Mouse (Mus musculus) liver, embryonic 14.5 days (tissue): ENCODE data around the gene Olfr263. TPM values are rescaled to one million over a fixed set of nuclear protein-coding genes. Genes with fewer than 3 reads are reported as not detected.

Experiments used
- ATAC-seq: fragments of 200-750 bp; cut with Nextera tagmentation; 2 replicates; pipeline ENCODE4 v1.8.0; 2017; ENCODE audit warnings: moderate number of reproducible peaks, mild to moderate bottlenecking, moderate library complexity; ENCODE audit not compliant: insufficient read depth
- DNase-seq, 3 experiments: peaks; one replicate each; pipeline ENCODE4 v3.0.0-alpha.2; 2012 to 2013; ENCODE audit warnings: low read depth in 3 of 3, low spot score in 3 of 3
- H3K27ac ChIP-seq: fragments of 300-500 bp; sonication (generic); 2 replicates; pipeline ENCODE4 v1.5.1; 2014; ENCODE audit warnings: moderate library complexity, mild to moderate bottlenecking, control low read depth, inconsistent platforms
- H3K27me3 ChIP-seq: fragments of 300-500 bp; sonication (generic); 2 replicates; pipeline ENCODE4 v1.6.1; 2014; ENCODE audit warnings: mild to moderate bottlenecking, low read length, moderate library complexity; ENCODE audit not compliant: control insufficient read depth, insufficient read depth
- H3K36me3 ChIP-seq: fragments of 300-500 bp; sonication (generic); replicated peaks from 2 replicates; pipeline ENCODE4 v1.6.1; 2014; ENCODE audit warnings: low read depth; ENCODE audit not compliant: control insufficient read depth, insufficient read depth
- H3K4me1 ChIP-seq, 2 experiments: fragments of 200-500 bp in 1 of 2; fragments of 300-500 bp in 1 of 2; sonication (generic) in 1 of 2; replicated peaks; 2 replicates each; pipeline ENCODE4 v1.6.1; 2012 to 2014; ENCODE audit warnings: antibody characterized with exemption in 1 of 2, inconsistent platforms in 1 of 2, low read length in 1 of 2; ENCODE audit not compliant: control insufficient read depth in 2 of 2, insufficient read depth in 2 of 2
- H3K4me2 ChIP-seq: fragments of 300-500 bp; sonication (generic); 2 replicates; pipeline ENCODE4 v1.6.1; 2014; ENCODE audit warnings: low read depth, mild to moderate bottlenecking, control low read depth, moderate library complexity
- H3K4me3 ChIP-seq, 2 experiments: fragments of 200-500 bp in 1 of 2; fragments of 300-500 bp in 1 of 2; sonication (generic) in 1 of 2; 2 replicates each; pipeline ENCODE4 v1.5.1; 2012 to 2014; ENCODE audit warnings: low read depth in 2 of 2, low read length in 2 of 2, mild to moderate bottlenecking in 2 of 2, control low read depth in 1 of 2, inconsistent platforms in 1 of 2, moderate library complexity in 1 of 2; ENCODE audit not compliant: insufficient read depth in 1 of 2
- H3K9ac ChIP-seq: fragments of 300-500 bp; sonication (generic); replicated peaks from 2 replicates; pipeline ENCODE4 v1.6.1; 2014; ENCODE audit warnings: mild to moderate bottlenecking, control low read depth, moderate library complexity
- H3K9me3 ChIP-seq: fragments of 300-500 bp; sonication (generic); 2 replicates; pipeline ENCODE4 v1.6.1; 2016; ENCODE audit warnings: low read length, mixed read lengths; ENCODE audit not compliant: control insufficient read depth
- CTCF ChIP-seq: IDR thresholded peaks from 2 replicates; pipeline ENCODE4 v1.5.1; 2016; ENCODE audit warnings: antibody characterized with exemption, low read depth, control low read depth
- EP300 ChIP-seq: IDR thresholded peaks from 2 replicates; pipeline ENCODE4 v1.6.1; 2016; ENCODE audit warnings: antibody characterized with exemption, low read depth
- WGBS: fragments of 180-500 bp; shearing (Covaris S2); extraction: QIAGEN DNeasy Blood & Tissue Kit; methylation state at CpG from one replicate; pipeline ENCODE4 v1.1.7; 2014; ENCODE audit not compliant: insufficient replicate concordance; 5-methylcytosine and 5-hydroxymethylcytosine counted together
- polyA plus RNA-seq, 2 experiments: library from polyadenylated mRNA; depleted of rRNA in 1 of 2; stranded (reverse) in 1 of 2; unstranded in 1 of 2; fragments of >200 nt; fragmentation: Nextera tagmentation in 1 of 2; extraction: Ambion mirVana in 1 of 2; gene quantifications; 2 replicates each; pipeline versions ENCODE4 v1.2.1 to v1.2.3; 2012 to 2014

Gene Olfr263
- polyA plus RNA-seq, 2 experiments = not detected

GRCm38 (mm10) chr13:21166936-21167909, 37.8 kb downstream of the Olfr263 start:
- ATAC-seq (peak; percentile 40), DNase-seq (peak in 1 of 3 experiments; percentile 71)
- Histone ChIP-seq H3K27ac (no peak overlapping the region), H3K4me1 (peaks cover 8 to 12% of the 10 kb centered on the region in 2 experiments), H3K4me3 (peak overlapping the region; percentile 73 to 77), H3K36me3 (no peaks in the 10 kb centered on the region), H3K4me2 (peak overlapping the region; percentile 99), H3K27me3 (no peaks in the 10 kb centered on the region; the same call in 1 of the 2 replicates), H3K9ac (peak overlapping the region; percentile 64), H3K9me3 (no peaks in the 10 kb centered on the region)
- WGBS = 1% methylated on average over 27 of the region's 27 CpGs
- TF ChIP-seq EP300 (no peak; the same call in 1 of the 2 replicates), CTCF (no peak)

DNA sequence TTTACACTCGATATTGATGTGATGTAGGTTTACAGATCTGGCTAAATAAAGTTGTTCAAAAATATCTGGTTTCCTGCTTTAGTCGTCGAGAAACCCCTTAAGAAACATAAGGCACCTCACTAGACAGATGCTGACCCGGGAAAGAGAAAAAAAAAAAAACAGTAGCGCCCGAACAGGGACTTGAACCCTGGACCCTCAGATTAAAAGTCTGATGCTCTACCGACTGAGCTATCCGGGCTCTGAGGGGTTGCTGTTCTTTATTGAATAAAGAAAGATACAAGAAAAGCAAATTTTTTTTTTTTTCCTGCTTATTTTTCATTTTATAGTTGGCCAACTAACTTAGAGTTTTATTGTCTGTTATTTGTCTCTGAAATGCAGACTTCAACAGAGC, 38.5 kb downstream of the Olfr263 start:
- DNase-seq (peak in 1 of 3 experiments; percentile 56), ATAC-seq (peak; percentile 44; the same call in 1 of the 2 replicates)
- Histone ChIP-seq H3K9ac (peak overlapping the region; percentile 81), H3K4me1 (peaks cover 8 to 13% of the 10 kb centered on the region in 2 experiments), H3K27ac (peak overlapping the region; percentile 83), H3K4me2 (peak overlapping the region; percentile 99), H3K36me3 (no peaks in the 10 kb centered on the region), H3K4me3 (peak overlapping the region; percentile 77 to 98; a peak in 3 of 4 replicates), H3K9me3 (no peaks in the 10 kb centered on the region), H3K27me3 (no peaks in the 10 kb centered on the region; the same call in 1 of the 2 replicates)
- no peak; the same call in 1 of the 2 replicates for TF ChIP-seq EP300
- TF ChIP-seq CTCF = no peak
- under 1% methylated on average over 8 of the region's 8 CpGs for WGBS

DNA sequence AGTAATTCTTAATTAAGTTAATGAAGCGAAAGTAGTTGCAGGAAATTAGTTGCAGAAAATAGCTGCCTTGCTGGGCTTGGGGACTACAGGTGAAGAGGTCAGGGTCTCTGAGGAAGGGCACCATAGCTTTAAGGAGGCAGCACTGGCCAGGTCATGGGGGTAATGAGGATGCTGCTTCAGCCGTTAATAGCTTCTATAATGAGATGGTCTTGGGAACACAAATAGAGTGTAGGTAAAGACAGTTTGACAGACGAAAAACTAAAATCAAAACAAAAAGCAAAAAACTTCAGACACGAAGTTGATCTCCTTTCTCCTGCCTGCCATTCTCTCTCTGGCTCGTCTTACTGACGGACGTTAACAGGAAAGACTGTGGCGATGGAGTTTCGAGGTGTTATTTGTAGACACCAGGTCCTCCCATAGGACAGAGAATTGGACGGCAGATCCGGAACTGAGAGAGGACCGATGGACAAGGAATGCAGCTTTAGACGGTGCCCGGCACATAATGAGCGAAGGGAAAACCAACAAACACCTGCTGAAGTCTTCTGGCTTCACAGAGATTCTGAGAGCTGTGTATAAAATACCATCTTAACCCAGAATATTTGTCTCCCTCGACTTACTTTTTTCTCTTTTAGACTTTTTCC, 39.1 kb downstream of the Olfr263 start:
- TF ChIP-seq EP300 (no peak), CTCF (no peak)
- Histone ChIP-seq H3K4me1 (peaks cover 8 to 19% of the 10 kb centered on the region in 2 experiments), H3K27me3 (no peaks in the 10 kb centered on the region; the same call in 1 of the 2 replicates), H3K9me3 (no peaks in the 10 kb centered on the region), H3K4me3 (peak overlapping the region; percentile 77 to 98), H3K9ac (peak overlapping the region; percentile 81), H3K27ac (peak overlapping the region; percentile 83), H3K4me2 (peak overlapping the region; percentile 99), H3K36me3 (no peaks in the 10 kb centered on the region)
- ATAC-seq = no peak
- WGBS = 0% methylated on average over 16 of the region's 16 CpGs
- DNase-seq = peak in 1 of 3 experiments; percentile 65

DNA sequence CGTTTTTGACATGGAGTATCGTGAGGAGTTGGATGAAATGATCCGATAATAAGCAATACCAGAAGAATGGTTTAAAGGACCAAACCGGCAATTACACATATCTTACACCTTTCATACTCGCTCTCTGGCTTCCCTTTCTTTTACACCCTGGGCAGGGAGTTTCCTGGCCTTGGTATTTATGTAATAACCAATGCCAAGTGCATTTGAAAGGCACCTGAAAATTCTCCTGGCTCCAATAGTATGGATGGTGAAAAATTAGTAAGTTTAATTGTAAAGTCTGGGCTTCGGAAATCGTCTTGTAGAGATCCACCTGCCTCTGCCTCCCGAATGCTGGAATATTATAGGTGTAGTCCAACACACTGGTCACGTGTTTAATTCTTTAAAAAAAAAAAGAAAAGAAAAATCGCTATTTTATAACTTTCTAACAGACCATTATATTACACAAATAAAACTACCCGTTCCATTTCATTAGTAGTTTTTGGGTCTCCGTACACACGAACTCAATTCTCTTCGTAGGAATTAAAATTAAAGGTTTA, 39.8 kb downstream of the Olfr263 start:
- peaks cover 8 to 19% of the 10 kb centered on the region in 2 experiments for H3K4me1 ChIP-seq
- no peak for ATAC-seq
- under 1% methylated on average over 14 of the region's 14 CpGs for WGBS
- H3K9ac ChIP-seq = peak overlapping the region; percentile 81
- H3K4me3 ChIP-seq = peak overlapping the region; percentile 77 to 98
- H3K4me2 ChIP-seq = peak overlapping the region; percentile 99
- no peaks in the 10 kb centered on the region for H3K36me3 ChIP-seq
- peak overlapping the region; percentile 83 for H3K27ac ChIP-seq
- DNase-seq = no peak
- no peaks in the 10 kb centered on the region; the same call in 1 of the 2 replicates for H3K27me3 ChIP-seq
- TF ChIP-seq CTCF = no peak
- TF ChIP-seq EP300 = no peak
- H3K9me3 ChIP-seq = no peaks in the 10 kb centered on the region
